Mouse (Mus musculus) kidney, postnatal 10 days (tissue): Measurements from ENCODE around the gene Stx1b.
"Not testable (repeated sequence)": the region's sequence is repeated elsewhere in the genome, so short reads cannot be mapped to it uniquely, and the experiment has no call there.

Experiments
- DNase-seq: peaks from one replicate; pipeline ENCODE4 v3.0.0; 2021; ENCODE audit warnings: mixed read lengths

Stx1b gene

GRCm38 (mm10) chr7:127824176-127824871 is at the start of gene Stx1b, which contains the start of gene Stx4a:
Stx1b (minus strand) TSS chr7:127824549.
Stx4a (plus strand) TSS chr7:127824294.
- peak; percentile 75 for DNase-seq

GRCm38 (mm10) chr7:127870136-127870821 is 45.9 kb upstream of the Stx1b start:
- no peak for DNase-seq

- peak; percentile 67 for DNase-seq
Measured at GRCm38 (mm10) chr7:127869149-127869810, 44.9 kb upstream of the Stx1b start.

- DNase-seq: no peak
Measured at GRCm38 (mm10) chr7:127867641-127868040, 43.3 kb upstream of the Stx1b start.

GRCm38 (mm10) chr7:127866434-127866833 is 42.1 kb upstream of the Stx1b start:
- no peak for DNase-seq

- DNase-seq: no peak
Measured at GRCm38 (mm10) chr7:127858258-127858657, 33.9 kb upstream of the Stx1b start.

GRCm38 (mm10) chr7:127850906-127851305 is 26.6 kb upstream of the Stx1b start:
- no peak for DNase-seq

- DNase-seq: no peak
Measured at GRCm38 (mm10) chr7:127849973-127850875, 25.9 kb upstream of the Stx1b start.

GRCm38 (mm10) chr7:127842001-127842718 is 17.8 kb upstream of the Stx1b start:
- peak; percentile 89 for DNase-seq

- peak; percentile 97 for DNase-seq
Measured at GRCm38 (mm10) chr7:127841340-127842000, 17.1 kb upstream of the Stx1b start.

GRCm38 (mm10) chr7:127840886-127841285 is 16.5 kb upstream of the Stx1b start:
- DNase-seq: peak; percentile 72

- not testable (repeated sequence) for DNase-seq
Measured at GRCm38 (mm10) chr7:127840031-127840430, 15.7 kb upstream of the Stx1b start.

- DNase-seq: not testable (repeated sequence)
Measured at GRCm38 (mm10) chr7:127837878-127838277, 13.5 kb upstream of the Stx1b start.

- DNase-seq: no peak
Measured at GRCm38 (mm10) chr7:127837473-127837872, 13.1 kb upstream of the Stx1b start.

GRCm38 (mm10) chr7:127835550-127835949 is 11.2 kb upstream of the Stx1b start:
- DNase-seq: no peak

GRCm38 (mm10) chr7:127823236-127824171 is 845 bp downstream of the Stx1b start:
- DNase-seq: no peak

GRCm38 (mm10) chr7:127822494-127822893 is 1.9 kb downstream of the Stx1b start:
- no peak for DNase-seq

GRCm38 (mm10) chr7:127820836-127821509 is 3.4 kb downstream of the Stx1b start:
- peak; percentile 61 for DNase-seq

GRCm38 (mm10) chr7:127817776-127818175 is 6.6 kb downstream of the Stx1b start:
- no peak for DNase-seq

GRCm38 (mm10) chr7:127817053-127817452 is 7.3 kb downstream of the Stx1b start:
- DNase-seq: no peak
